Mouse (Mus musculus): Measurements from ENCODE around the gene Afp. TPM values are rescaled to one million over a fixed set of nuclear protein-coding genes. Genes with fewer than 3 reads are reported as not detected.
A peak's percentile ranks its signal among the peaks of the same experiment; 100 is the strongest.

Gene Afp
- total RNA-seq (2021), result under 1 TPM in 1 of 2 experiments, not detected in 1; 0.13 TPM
- long read RNA-seq, experiment 1, result 0 reads
- long read RNA-seq, experiment 2, result 0 reads

GRCm38 (mm10) chr5:90490518-90490917 lies at the start of gene Afp:
TSS of gene Afp (plus strand) at chr5:90490737.
- DNase-seq, result no peak

GRCm38 (mm10) chr5:90447577-90447976 lies 43.0 kb upstream of the Afp start:
- no peak for DNase-seq

GRCm38 (mm10) chr5:90449961-90450360 lies 40.6 kb upstream of the Afp start:
- no peak for DNase-seq

DNA sequence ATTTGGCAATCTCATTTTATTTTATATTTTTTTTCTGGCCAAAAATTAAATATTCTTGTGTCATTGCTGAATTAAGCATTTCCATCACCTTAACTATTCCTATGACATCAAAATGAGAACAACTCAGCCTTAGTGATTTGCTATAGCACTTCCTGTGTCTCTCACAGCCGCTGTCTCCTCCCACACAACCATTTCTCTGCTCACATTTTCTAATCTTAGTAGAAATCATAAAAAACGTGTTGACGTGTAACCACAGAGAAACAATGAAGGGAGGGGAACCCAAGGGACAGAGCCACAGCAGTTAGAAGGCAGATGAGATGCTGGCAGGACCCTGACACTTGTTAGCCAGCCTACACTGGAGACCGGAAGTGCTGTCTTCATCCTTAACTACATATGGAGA lies 37.8 kb upstream of the Afp start:
- DNase-seq, result no peak

DNA sequence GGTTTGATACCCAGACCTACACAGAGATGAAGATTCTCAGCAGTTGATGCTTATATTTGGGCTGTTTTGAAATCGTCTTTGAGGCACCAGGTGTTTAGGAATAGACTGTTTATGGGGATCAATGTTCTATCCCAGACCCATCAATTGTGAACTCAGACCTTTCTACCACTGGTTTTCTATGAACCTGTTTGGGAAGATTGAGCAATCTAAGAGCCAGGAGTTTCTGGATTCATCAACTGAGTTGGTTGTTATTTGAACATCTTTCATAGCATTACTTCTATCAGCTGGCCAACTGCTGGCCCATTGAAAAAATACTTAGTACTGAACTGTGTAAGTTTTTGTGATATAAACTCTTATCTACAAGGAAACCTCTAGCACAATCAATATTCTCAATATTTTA lies 33.3 kb upstream of the Afp start:
- no peak for DNase-seq

- DNase-seq, result no peak
These were observed 31.8 kb upstream of the Afp start for GRCm38 (mm10) chr5:90458727-90459126.

GRCm38 (mm10) chr5:90460619-90461018 lies 29.9 kb upstream of the Afp start, which contains the start of gene Alb:
TSS of gene Alb (plus strand) at chr5:90460897.
- no peak for DNase-seq

DNA sequence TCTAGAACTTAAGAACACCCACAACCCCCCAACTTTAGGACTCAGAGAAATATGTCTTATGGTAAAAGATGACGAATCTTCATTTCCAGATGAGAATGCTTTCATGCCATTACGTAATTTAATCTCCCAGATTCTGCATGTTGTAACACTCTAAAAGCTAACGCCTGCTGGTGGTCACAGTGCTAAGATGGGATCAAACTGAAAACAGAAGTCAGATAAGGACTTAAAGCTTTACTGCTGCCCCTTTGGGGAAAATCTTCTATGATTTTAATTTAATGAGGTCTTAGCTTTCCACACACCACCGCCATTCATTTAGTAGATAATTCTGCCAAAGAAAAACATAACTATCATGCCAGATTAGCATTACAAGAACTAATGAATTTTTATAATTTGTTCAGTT lies 23.7 kb upstream of the Afp start:
- DNase-seq, result no peak

DNA sequence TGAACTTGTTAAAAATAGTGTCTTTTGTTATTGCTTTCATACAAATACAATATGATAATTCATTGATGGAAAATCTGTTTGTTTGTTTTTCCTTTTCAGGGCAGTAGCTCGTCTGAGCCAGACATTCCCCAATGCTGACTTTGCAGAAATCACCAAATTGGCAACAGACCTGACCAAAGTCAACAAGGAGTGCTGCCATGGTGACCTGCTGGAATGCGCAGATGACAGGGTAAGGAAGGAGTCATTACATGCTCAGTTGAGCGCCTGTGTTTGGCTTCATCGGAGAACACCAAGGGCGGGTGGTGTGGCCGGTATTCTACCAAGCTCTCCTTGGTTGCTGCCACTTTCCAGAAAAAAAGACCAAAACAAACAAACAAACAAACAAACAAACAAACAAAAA lies 23.3 kb upstream of the Afp start:
- DNase-seq, result no peak

- no peak for DNase-seq
These were observed 19.7 kb upstream of the Afp start for GRCm38 (mm10) chr5:90470836-90471235.

- DNase-seq, result no peak
These were observed 16.6 kb upstream of the Afp start for GRCm38 (mm10) chr5:90473902-90474301.

DNA sequence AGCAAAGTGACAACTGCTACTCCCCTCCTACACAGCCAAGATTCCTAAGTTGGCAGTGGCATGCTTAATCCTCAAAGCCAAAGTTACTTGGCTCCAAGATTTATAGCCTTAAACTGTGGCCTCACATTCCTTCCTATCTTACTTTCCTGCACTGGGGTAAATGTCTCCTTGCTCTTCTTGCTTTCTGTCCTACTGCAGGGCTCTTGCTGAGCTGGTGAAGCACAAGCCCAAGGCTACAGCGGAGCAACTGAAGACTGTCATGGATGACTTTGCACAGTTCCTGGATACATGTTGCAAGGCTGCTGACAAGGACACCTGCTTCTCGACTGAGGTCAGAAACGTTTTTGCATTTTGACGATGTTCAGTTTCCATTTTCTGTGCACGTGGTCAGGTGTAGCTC lies 16.2 kb upstream of the Afp start:
- no peak for DNase-seq

- DNase-seq, result no peak
These were observed 13.8 kb upstream of the Afp start for GRCm38 (mm10) chr5:90476741-90477140.

DNA sequence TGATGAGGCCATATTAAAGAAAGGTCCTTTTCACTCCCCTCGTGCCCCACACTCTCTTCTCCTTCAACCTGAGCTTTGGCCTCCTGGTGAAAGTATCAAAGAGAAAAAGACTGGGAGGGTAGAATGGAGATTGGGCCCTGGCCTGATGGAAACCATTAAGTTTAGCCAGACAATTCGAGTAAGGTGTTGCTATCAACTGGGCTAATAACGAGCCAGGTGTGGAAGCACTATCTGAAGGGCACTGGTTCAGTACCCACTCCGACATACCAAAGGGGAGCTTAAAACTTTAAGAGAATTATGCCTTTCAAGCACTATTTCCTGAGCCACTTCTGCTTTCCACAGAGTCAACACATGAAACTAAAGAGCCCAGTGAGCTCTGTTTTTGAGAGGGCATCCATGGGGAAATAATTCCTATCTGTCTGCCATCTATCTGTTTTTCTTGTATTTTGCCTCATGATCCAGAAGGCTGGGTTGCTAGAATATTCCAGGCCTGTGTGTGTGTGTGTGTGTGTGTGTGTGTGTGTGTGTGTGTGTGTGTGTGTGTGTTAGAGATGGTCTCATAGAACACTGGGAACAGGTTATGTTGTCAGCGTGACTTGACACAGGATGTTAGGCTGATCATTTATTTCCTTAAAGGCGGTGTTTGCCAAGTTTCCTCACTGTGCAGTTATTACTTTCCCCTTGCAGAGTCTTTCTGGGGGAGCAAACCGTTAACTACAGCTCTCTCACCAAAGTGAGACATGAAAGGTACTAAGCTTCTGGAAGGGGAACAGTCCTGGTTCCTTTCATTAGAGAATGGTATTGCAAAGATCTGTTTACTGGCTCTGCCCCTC lies 13.0 kb upstream of the Afp start:
- no peak for DNase-seq

- DNase-seq, result no peak
These were observed 11.7 kb upstream of the Afp start for GRCm38 (mm10) chr5:90478886-90479285.

GRCm38 (mm10) chr5:90485597-90485996 lies 4.9 kb upstream of the Afp start:
- DNase-seq, result no peak

GRCm38 (mm10) chr5:90488323-90488722 lies 2.2 kb upstream of the Afp start:
- no peak for DNase-seq

GRCm38 (mm10) chr5:90492440-90492839 lies 1.9 kb downstream of the Afp start:
- peak in 1 of 2 experiments; percentile 4 for DNase-seq

DNA sequence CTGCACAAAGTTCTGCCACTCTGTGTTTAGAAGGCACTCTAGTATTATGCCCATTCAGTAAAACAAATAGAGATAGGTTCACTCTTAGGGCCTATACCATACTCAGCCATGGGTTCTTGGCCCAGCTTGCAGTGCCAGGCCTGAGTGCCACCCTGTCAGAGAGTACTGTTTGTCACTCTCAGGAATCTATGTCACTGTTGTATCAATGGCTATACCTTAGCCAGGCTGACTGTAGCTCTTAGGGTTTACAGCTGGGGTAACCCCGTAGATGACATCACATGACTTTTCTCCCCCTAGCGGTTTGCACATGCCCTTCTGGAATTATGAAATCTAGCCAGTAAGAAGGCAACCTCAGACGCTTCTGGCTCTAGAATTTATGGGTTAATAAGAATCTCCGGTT lies 3.8 kb downstream of the Afp start:
- no peak for DNase-seq

DNA sequence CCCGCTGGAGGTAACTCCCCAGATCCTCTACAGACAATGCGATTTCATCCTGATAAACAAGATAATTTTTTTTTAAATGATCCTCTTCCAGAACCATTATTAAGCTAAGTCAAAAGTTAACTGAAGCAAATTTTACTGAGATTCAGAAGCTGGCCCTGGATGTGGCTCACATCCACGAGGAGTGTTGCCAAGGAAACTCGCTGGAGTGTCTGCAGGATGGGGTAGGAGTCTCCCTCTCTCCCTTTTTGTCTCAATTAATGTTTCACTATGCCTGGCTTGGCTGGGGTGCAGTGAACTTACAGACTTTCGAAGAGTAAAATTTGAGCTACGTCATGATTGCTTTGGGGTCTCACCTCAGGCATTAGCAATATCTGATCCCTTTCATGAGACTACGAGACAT lies 9.0 kb downstream of the Afp start:
- DNase-seq, result no peak

DNA sequence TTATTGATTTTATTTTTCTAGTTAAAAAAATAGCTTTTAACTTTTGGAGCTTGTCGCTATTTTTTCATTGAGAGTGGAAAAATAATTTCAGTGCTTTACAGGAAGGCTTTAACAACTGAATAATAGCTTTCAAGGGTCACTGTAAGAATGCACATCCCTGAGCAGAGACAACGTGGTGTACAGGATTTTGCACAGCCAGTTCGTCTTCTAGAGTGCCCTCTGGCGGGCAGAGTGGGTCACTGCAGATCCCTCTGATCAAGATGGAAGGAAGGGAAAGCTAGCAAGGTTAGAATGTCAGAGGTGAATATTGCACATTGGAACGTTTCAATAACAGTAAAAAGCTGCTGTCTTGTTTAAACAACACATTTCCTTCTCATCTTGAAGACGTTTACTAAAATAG lies 10.2 kb downstream of the Afp start:
- DNase-seq, result peak; percentile 47 to 85

DNA sequence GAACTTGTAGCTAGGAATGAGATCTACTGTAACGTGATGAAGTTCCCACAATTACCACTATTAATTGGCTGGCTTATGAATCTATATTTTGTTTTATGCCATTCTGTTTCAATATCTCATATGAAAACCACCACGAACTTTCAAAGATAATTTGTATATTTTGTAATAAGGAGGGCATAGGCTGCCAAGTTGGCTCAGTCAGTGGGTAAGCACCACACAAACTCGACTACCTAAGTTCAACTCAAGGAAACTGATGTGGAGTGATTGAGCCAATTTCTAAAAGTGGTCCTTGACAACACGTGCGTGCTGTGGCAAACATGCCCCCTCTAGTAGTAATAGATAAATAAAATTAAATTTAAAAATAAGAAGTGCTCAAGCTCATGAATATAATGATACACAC lies 11.2 kb downstream of the Afp start:
- no peak for DNase-seq

GRCm38 (mm10) chr5:90504742-90505141 lies 14.2 kb downstream of the Afp start:
- DNase-seq, result no peak

DNA sequence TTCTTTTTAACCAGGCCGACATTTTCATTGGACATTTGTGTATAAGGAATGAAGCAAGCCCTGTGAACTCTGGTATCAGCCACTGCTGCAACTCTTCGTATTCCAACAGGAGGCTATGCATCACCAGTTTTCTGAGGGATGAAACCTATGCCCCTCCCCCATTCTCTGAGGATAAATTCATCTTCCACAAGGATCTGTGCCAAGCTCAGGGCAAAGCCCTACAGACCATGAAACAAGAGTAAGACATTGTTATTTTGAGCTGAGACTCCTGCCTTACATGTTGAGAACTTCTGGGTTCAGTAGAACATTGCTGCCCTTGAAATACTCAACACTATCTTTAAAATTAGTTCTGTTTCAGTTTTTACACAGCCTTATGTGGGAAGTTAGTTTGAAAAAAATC lies 16.0 kb downstream of the Afp start:
- DNase-seq, result no peak

Measured in heart, adult 18-20 months (tissue).